Mouse (Mus musculus): ENCODE results near the gene Map2k5.
A peak's percentile ranks its signal among the peaks of the same experiment; 100 is the strongest.

Gene Map2k5

DNA sequence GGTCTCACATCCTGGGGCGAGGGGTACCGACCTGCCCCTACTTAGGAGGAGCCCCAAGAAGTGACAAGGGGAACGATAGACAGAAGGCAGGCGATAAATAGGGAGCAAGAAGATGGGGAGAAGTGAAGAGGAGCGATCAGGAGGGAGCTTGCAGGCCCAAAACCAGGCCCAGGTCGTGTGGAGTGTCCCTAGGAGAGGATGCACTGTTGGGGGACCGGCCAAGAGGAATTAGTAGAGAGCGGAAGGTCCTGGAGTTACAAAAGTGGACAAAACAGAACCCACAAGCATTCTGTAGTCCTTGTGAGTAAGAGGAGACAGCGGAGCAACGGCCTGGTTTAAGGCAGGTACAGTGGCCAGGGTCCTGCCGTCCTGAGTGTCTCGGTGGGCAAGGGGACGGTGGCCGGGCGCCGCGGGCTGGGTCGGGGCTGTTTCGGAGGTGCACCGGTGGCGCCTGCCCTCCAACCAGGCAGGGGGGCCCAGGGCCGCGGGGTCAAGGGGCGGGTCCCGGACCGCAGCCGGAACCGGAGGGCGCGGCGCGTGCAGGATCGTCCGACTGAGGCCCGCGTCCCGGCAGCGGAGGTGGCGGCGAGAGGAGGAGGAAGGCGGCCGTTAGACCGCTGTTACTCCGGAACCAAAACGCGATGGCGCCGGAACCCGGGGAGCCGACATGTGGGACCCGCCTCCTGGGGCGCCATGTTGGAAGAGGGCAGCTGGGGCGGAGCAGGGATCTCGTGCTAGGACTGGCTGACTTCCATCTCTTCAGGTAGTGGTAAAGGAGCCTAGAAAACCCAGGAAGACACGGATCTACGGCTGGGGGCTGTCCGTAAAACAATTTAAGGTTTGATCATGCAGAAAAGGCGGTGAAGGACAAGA, at the start of gene Map2k5:
TSS of gene Map2k5 (minus strand) at position 633 of the 873 bp plus-strand sequence.
- DNase-seq, result peak; percentile 93

GRCm38 (mm10) chr9:63421096-63421736, 43.5 kb upstream of the Map2k5 start:
- no peak for DNase-seq

GRCm38 (mm10) chr9:63420396-63420795, 42.7 kb upstream of the Map2k5 start:
- no peak for DNase-seq

GRCm38 (mm10) chr9:63400176-63400575, 22.5 kb upstream of the Map2k5 start:
- DNase-seq, result no peak

DNA sequence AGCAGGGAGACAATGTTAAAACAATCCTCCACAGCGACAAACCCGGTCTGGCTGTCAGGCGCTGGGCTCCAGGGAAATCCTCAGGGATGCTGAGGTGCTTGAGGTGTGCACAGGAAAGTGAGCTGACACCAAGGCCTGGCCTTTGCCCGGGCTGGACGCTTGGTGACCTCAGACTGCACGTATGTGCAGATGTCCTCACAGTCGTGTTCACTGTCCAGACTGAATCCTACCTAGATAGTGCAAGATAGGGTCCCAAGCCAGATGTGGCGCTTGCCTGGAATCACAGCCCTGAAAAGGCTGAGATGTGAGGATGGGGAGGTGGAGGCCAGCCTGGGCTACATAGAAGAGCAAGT, 21.7 kb upstream of the Map2k5 start:
- no peak for DNase-seq

- DNase-seq, result peak; percentile 92
These were observed 21.1 kb upstream of the Map2k5 start, which contains the start of gene 2300009A05Rik for GRCm38 (mm10) chr9:63398611-63399462. Gene 2300009A05Rik (minus strand): TSS chr9:63399246.

- DNase-seq, result peak; percentile 9
These were observed 17.9 kb upstream of the Map2k5 start for GRCm38 (mm10) chr9:63395612-63396011.

GRCm38 (mm10) chr9:63391307-63391706, 13.6 kb upstream of the Map2k5 start:
- DNase-seq, result no peak

GRCm38 (mm10) chr9:63382761-63383160, 5.1 kb upstream of the Map2k5 start:
- no peak for DNase-seq

- no peak for DNase-seq
These were observed 2.6 kb upstream of the Map2k5 start for GRCm38 (mm10) chr9:63380326-63380725.

DNA sequence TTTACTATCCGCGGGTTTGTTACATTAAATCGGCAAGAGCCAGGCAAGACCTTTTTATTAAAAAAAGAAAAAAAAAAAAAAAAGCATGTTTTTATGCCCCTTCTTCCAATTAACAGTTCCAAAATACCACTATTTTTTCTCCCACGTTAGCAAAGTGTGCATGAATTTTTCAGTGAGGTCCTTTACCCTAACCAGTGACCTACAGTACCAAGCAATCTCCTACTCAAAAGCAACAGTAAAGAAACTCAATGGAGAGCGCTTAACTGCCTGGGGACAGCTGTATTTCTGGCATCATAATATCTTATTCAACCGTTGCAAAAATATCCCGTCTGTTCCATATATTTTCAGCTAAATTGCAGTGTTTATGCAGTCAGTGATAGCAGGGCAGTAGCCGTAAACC, 472 bp upstream of the Map2k5 start:
- DNase-seq, result no peak

DNA sequence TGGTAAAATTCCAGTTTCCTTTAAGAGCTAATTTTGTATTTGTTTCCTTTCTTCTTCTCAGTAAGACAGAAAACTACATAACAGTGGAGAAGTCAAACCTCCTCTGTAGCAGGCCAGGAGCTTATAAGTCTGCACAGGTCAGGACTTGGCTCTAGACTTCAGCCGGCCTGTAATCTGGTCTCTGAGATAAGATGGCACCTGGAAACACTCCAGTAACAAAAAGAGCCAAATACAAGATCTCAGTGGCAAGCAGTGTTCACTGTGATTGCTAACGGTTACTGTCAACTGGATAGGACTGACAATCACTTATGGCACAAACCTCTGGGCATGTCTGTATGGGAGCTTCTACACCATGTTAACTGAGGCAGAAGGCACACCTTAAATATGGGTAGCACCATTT, 4.4 kb downstream of the Map2k5 start:
- no peak for DNase-seq

- DNase-seq, result no peak
These were observed 5.2 kb downstream of the Map2k5 start for GRCm38 (mm10) chr9:63372541-63372940.

GRCm38 (mm10) chr9:63360410-63360809, 17.3 kb downstream of the Map2k5 start:
- no peak for DNase-seq

GRCm38 (mm10) chr9:63359016-63359415, 18.7 kb downstream of the Map2k5 start:
- no peak for DNase-seq

DNA sequence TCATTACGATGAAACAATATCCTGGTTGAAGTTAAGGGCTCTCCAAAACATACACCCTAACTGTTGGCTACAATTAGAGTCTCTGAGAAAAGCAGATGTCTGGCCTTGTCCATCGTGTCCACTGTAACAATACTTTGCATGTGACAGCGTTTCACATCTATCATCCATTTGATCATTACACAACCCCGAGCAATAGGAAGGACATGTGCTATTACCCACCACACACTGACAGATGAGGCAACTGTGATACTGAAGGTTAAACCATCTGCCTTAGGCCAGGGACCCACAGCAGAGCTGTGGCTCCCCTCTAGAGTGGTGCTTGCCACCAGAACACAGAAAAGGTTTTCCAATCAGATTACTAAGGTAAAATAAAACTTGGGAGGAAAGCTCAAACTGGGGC, 21.0 kb downstream of the Map2k5 start:
- DNase-seq, result no peak

DNA sequence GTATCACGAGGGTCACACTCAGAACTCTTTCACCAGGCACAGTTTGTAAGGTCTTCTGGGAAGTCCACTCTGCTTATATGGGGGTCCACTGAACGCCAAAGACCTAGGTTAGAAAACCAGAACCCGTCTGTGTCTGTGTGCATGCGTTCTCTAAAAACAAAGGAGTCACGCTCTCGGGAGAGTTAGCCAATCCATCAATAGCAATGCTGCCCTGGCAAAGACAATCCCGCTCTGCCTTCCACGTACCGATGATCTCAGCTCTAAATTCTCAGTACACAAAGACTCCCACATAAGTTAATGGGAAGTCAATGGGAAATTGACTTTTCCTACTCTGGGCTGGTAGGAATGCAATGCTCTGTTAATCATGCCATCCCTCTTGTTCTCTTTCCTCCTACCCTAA, 21.4 kb downstream of the Map2k5 start:
- DNase-seq, result no peak

DNA sequence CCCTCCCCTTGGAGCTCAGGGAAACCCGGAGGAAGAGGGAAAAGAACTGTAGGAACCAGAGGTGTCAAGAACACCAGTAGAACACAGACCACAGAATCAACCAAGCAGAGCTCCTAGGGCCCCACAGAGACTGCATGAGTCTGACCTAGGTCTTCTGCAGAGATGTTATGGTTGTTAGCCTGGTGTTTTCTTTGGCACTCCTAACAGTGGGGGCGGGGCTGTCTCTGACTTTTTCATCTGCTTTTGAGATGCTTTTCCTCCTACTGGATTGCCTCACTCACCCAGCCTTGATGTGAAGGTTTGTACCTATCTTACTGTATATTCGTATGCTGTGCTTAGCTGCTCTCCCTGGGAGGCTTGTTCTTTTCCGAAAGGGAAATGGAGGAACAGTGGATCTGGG, 23.5 kb downstream of the Map2k5 start:
- DNase-seq, result no peak

- no peak for DNase-seq
These were observed 27.7 kb downstream of the Map2k5 start for GRCm38 (mm10) chr9:63350030-63350429.

- DNase-seq, result no peak
These were observed 28.5 kb downstream of the Map2k5 start for GRCm38 (mm10) chr9:63349241-63349640.

- no peak for DNase-seq
These were observed 29.6 kb downstream of the Map2k5 start for GRCm38 (mm10) chr9:63348146-63348545.

- DNase-seq, result no peak
These were observed 31.7 kb downstream of the Map2k5 start for GRCm38 (mm10) chr9:63346029-63346428.

DNA sequence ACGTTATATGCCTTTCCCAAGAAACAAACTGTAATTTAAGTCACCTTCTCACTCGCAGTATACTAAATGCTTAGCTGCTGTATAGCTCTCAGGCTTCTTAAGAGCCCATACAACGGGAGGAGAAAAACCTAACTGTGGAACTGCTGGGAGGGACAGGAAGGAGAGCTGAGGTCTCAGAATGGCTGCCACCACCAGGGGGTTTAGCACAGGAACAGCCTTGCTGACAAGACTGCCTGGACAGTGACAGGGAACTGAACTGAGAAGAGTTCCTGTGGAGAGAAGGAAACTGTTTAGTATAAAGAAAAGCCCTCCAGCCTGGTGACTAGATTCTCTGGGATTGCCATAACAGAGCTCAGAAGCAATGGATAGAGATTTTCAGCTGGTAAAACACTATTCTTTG, 35.9 kb downstream of the Map2k5 start:
- no peak for DNase-seq
